ENCODE assay signal across 8 mouse cellular contexts in genomic region chr16:23269984-23270912, GRCm38 (mm10). TPM values are rescaled to one million over a fixed set of nuclear protein-coding genes. Genes with fewer than 3 reads are reported as not detected.
DNase-seq lines count a peak whose midpoint lies in the region; ATAC-seq and TF ChIP-seq lines count a peak whose summit lies in the region.

No protein-coding gene starts in this region.

- H3K27ac ChIP-seq in kidney, adult 2 months (ENCODE audit: insufficient read depth, low read depth, low read length): no peak overlapping the region
- H3K27ac ChIP-seq in forebrain, embryonic 13.5 days: peak overlapping the region; percentile 51

- WGBS in kidney, adult 2 months: 56% methylated on average over 10 of the region's 10 CpGs
- WGBS in forebrain, embryonic 13.5 days: 25% methylated on average over 10 of the region's 10 CpGs

- TF ChIP-seq POLR2A in kidney, adult 2 months (IDR thresholded peaks at IDR 0.05; ENCODE audit: low read depth, low read length): no peak

- no peaks in the 10 kb centered on the region for H3K36me3 ChIP-seq in kidney, adult 2 months (ENCODE audit: control insufficient read depth, insufficient read depth, low read length)
- H3K36me3 ChIP-seq in forebrain, embryonic 13.5 days (ENCODE audit: poor library complexity, severe bottlenecking): peaks cover 12% of the 10 kb centered on the region

- H3K27me3 ChIP-seq in kidney, adult 2 months (replicated peaks; ENCODE audit: control insufficient read depth, insufficient read depth, low read length): no peaks in the 10 kb centered on the region
- no peaks in the 10 kb centered on the region for H3K27me3 ChIP-seq in forebrain, embryonic 13.5 days

- no peak overlapping the region for H3K9ac ChIP-seq in forebrain, embryonic 13.5 days

- no peak overlapping the region for H3K4me2 ChIP-seq in forebrain, embryonic 13.5 days

- peaks cover 4% of the 10 kb centered on the region; the same call in 1 of the 2 replicates for H3K4me1 ChIP-seq in kidney, adult 2 months (ENCODE audit: control insufficient read depth, insufficient read depth, low read length)
- H3K4me1 ChIP-seq in forebrain, embryonic 13.5 days: peaks cover 65% of the 10 kb centered on the region

- ATAC-seq in forebrain, embryonic 13.5 days: peak; percentile 57
- no peak for ATAC-seq in erythroblast, adult 5-6 weeks (replicated peaks; ENCODE audit: low FRiP score, poor library complexity, severe bottlenecking)

- peak; percentile 29 for DNase-seq in kidney, adult 2 months
- DNase-seq in kidney, adult 18-20 months: no peak
- peak; percentile 80 for DNase-seq in Muller cell, postnatal 12 days (ENCODE audit: inconsistent ontology term)
- DNase-seq in kidney, postnatal 10 days: peak; percentile 38
- DNase-seq in retina, embryonic 14.5 days (ENCODE audit: low spot score): peak; percentile 57
- DNase-seq in thymus, postnatal 10 days (ENCODE audit: low spot score in 2 of 2): no peak

- TF ChIP-seq CTCF in kidney, adult 2 months (conservative IDR thresholded peaks at IDR 0.05; ENCODE audit: insufficient read depth, insufficient read length, low read depth, low read length): no peak

- H3K4me3 ChIP-seq in kidney, adult 2 months (ENCODE audit: insufficient read depth, low read depth, low read length): no peak overlapping the region
- H3K4me3 ChIP-seq in forebrain, embryonic 13.5 days: no peak overlapping the region

- no peaks in the 10 kb centered on the region for H3K9me3 ChIP-seq in forebrain, embryonic 13.5 days (replicated peaks)

RNA-seq across cellular contexts. Expression of gene St6gal1, which starts 45.7 kb away (rescaled TPM):
- polyA plus RNA-seq in kidney, adult 2 months (2012; rRNA removed): 9.1 and 10.1 TPM in 2 replicates
- polyA plus RNA-seq in forebrain, embryonic 13.5 days (2015; fragmentation: Nextera tagmentation; extraction: Ambion mirVana): 37.8 and 39.5 TPM in 2 replicates
- 0.77 and 0.84 TPM in 2 replicates for total RNA-seq in erythroblast, adult 5-6 weeks (2015; ENCODE audit: low replicate concordance)
- 1.1 and 1.4 TPM in 2 replicates for total RNA-seq in erythroblast, adult 5-6 weeks (2017; ENCODE audit: low replicate concordance)

Comparison
In these comparisons a context has a peak if more than half of its experiments do, and no peak if none do; other contexts are left out.
1. DNase-seq: peak in kidney, adult 2 months (single experiment), Muller cell, postnatal 12 days (single experiment), kidney, postnatal 10 days (single experiment) and retina, embryonic 14.5 days (single experiment); none in kidney, adult 18-20 months (single experiment) and thymus, postnatal 10 days (0 of 2).